Mouse (Mus musculus): Measurements from ENCODE around the gene Retreg3.

The Retreg3 gene

DNA sequence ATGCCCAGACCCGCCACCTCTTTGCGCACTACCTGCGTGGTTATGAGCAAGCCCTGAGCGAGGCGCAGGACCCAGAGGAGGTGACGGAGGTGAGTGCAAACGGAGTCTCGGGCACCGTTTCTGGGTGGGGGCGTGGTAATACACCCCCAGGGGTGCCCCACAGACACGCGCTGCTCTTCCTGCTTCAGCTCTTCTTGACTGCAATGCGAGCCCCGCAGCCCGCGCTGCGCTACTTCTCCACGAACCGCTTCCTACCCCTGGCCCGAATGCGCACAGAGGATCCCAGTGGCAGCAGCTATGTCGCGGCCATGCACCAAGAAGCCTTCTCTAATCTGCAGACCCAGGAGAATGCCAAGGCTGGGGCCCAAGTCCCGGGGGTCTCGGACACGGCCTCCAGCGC lies 39.9 kb downstream of the Retreg3 start:
- no peak for DNase-seq (ENCODE audit: low read depth, low spot score)

DNA sequence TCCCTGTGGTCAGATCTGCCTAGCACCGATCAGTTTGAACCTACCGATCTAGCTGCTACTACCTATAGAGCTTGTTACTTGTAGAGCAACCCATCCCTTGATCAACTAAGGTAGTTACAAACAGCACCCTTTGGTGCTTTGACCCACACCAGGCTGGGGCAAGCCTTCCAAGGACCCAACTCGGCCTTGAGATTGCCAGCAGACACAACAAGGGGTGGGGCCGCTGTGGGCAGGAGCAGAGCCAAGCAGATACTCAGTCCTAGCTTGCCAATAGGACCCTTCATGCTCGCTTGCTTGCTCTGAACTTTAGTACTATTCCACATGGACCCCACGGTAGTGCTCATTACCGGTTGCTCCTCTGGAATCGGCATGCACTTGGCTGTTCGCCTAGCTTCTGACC lies 41.6 kb downstream of the Retreg3 start, which contains the start of gene Hsd17b1:
TSS of gene Hsd17b1 (plus strand) at position 291 of the 400 bp plus-strand sequence.
- DNase-seq (ENCODE audit: low read depth, low spot score): no peak

DNA sequence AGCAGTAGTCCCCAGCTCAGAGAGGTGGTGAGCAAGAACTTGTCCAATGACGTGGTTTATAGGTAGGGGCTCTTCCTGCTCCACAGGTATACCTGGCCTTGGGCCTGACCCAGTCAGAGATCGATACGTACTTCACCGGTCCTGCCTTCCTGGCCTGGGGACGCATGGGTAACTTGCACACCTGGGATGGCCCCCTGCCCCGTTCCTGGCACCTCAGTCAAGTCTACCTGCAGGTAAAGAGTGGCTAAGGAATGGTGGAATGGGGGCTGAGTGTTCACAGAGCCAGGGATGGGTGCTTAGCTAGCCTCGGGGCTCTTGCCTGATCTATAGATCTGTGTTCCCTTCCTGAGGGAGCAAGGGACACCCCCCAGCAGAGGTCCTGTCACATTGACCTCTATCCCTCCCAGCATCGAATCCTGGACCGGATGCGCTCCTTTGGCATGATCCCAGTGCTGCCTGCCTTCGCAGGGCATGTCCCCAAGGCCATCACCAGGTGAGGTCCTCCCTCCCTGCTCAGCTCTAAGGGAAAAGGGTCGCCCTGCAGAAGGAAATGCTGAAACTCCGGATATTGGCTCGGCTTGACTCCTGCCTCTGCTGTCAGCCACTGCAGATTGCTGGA lies 47.8 kb downstream of the Retreg3 start:
- no peak for DNase-seq (ENCODE audit: low read depth, low spot score)

DNA sequence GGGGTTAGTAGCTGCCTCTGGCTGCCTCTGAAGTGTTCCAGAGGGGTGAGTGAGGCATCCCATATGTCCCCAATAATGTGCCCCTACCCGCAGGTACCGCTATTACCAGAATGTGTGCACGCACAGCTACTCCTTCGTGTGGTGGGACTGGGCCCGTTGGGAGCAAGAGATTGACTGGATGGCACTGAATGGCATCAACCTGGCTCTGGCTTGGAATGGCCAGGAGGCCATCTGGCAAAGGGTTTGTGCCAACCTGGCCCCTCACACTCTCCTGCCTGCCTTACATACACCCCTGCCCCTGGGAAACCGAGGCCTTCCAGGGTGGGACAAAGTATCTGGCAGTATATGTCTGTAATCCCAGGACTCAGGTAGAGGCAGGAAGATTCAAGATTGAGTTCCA lies 48.7 kb downstream of the Retreg3 start:
- no peak for DNase-seq (ENCODE audit: low read depth, low spot score)

DNA sequence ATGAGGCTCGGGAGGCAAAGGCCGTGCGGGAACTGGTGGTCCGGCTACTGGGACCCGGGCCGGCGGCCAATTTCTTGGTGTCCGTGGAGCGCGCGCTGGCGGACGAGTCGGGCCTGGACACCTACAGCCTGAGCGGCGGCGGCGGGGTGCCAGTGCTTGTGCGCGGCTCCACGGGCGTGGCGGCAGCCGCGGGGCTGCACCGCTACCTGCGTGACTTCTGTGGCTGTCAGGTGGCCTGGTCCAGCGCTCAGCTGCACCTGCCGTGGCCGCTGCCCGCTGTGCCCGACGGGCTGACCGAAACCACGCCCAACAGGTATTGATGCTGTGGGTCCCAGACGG lies 49.5 kb downstream of the Retreg3 start:
- DNase-seq (ENCODE audit: low read depth, low spot score): no peak

DNA sequence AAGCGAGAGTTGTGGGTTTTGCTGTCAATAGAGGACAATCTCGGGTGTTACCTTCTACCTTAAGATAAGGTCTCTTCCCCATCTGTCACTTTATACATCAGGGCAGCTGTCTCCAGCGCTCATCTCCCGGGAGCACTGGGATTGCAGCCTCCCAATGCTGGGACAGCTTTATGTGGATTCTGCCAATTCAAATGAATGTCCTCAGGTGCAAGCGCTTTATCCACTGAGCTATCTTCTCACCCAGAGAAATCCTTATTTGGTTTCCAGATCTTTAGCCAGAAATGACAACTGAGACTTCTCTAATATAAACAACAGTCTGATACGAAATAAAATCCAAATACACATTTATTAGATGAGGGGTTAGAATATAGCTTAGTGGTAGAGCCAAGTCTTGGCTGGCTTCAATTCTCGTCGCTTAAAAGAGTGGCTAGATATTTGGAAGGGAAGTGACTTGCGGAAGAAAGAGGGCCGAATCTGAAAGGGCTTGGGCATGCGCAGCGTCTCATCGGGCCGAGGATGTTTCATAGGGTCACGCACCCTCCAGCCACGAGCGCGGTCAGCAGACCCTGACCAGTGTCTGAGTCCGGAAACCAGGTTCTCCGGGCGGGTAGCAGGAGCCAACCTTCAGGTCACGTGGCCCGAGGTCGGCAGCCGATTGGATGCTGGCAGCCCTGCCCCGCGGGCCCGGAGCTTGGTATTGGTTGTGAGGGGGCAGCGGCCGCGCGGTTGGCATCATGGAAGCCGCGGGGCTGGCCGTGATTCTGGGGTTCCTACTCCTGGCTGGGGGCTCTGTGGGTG lies 50.1 kb downstream of the Retreg3 start, which contains the start of gene Naglu:
TSS of gene Naglu (plus strand) at position 622 of the 798 bp plus-strand sequence.
- DNase-seq (ENCODE audit: low read depth, low spot score): peak; percentile 94

DNA sequence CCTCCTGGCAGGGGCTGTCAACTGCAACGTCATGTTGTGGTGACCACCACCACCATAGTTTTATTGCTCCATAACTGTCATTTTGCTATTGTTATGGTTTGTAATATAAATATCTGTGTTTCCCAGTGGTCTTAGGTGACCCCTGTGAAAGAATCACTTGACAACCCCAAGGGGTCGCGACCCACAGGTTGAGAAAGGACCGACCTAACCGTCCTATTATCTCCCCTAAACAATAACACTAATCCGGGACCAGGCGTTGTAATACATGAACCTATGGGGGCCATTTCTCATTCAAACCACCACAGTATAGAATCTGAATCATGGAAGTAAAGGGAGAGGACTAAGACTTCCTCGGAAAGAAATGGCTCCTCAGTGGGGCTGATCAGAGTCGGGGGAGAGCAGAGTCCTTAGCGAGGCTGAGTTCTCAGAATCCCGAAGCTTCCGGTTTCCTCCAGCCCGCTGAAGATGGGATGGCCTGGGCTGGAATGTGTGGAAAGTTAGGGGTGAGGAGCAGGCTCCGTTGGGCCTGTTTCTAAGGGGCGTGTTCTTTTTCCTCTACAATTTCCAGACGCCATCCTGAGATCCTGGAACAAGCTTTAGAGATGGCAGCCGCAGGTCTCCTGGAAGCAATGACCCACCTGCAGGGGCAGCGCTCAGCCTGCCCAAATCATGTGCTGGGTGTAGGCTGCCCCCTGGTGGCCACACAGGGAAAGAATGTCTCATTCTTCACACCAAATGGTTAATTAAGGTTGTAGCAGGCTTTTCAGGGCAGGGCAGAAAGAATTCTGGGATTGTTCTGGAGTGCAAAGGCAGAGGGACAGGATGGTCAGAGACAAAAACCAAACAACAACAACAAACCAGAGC lies 52.9 kb downstream of the Retreg3 start:
- DNase-seq (ENCODE audit: low read depth, low spot score): peak; percentile 83

DNA sequence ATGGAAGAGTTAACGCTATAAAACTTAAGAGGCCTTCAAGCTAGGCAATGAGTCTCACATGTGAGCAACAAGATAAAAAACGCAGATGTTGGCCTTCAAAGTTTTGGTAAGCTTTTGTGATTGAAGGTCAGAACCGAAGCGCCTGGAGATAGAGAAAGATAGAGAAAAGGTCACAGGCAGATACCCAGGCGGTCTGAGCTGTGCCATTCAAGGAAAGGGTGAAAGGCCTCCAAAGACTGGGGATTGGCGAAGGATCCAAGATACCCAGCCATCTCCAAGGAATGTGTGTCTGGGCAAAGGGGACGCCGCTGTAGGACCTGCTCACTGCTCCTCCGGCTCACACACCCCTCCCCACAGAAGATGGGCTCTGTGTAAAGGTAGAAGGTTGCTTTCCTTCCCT lies 54.7 kb downstream of the Retreg3 start:
- no peak for DNase-seq (ENCODE audit: low read depth, low spot score)

DNA sequence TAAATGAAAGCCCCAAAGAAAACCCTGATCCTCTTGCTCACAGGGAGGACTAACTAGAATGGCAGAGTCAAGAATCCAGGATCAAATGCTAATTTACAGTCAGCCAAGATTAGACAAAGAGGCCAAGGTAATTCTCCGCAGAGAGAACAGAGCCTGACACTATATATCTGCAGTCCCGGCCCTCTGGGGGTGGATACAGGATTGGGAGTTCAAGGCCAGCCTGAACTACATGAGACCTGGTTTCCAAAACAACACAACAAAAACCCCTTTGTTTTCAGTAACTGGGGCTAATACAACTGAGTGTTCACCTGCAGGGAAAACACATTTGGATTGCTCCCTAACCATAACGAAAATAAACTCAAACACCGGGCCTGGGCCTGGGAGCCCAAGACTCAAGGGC lies 55.2 kb downstream of the Retreg3 start:
- no peak for DNase-seq (ENCODE audit: low read depth, low spot score)

DNA sequence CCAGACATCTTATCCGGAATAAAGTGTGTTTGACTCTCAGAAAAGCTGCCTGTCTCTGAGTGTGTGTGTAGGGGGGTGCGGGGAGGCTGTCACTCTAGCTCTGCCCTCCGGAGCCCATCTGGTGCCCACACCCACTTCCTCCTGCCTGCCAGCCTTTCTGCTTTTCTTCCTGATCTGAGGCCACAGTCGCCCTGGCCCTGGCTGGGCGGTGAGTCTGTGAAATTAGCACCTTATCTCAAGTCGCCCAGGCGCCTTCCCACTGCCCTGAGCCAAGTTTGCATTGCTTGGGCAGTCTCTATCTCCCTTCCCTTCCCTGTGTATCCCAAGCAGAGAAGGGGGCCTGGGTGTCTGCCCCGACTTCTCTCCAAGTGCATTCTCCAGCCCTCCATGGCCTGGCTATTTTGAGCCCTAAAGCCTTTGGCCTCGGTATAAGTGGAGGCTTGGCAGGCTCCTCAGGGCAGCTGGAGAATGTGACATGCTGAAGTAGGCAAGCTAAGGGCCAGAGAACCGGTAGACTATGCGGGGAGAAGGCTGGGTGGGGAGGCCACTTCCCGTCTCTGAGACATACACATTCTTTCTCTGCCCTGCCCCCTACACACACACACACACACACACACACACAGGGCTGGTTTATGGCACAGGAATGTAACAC lies 55.9 kb downstream of the Retreg3 start:
- DNase-seq (ENCODE audit: low read depth, low spot score): peak; percentile 74

DNA sequence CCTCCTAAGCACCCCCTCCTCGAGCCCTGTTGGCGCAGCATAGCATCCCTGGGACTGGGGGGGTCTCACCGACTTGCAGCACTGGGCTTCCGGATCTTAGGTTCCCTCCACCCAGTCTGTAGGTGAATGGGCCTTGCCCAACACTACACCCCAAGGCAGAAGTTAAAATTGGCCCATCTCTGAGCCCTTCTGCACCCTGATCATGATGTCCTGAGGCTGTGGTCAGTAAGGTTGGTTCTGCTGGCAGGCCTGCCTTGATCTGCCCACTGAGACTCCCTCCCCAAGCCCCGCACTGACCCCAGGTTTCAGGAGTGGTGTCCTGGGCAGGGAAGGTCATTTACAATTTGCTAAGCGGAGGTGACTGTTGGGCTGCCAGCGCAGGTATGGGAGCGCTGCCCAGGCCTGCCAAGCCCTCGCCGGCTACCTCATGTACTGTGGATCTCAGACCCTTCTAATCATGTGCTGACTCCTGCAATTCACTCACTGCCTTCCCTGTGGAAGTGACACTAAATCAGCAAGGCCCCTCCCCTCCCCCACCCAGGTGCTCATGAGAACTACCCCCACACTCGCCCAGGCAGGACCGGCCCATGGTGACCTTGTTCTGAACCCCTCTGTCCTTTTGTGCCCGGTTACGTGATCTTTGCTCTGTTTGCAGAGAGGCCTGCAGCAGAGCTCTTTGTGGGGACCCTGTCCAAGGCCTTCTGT lies 56.6 kb downstream of the Retreg3 start:
- DNase-seq (ENCODE audit: low read depth, low spot score): no peak

DNA sequence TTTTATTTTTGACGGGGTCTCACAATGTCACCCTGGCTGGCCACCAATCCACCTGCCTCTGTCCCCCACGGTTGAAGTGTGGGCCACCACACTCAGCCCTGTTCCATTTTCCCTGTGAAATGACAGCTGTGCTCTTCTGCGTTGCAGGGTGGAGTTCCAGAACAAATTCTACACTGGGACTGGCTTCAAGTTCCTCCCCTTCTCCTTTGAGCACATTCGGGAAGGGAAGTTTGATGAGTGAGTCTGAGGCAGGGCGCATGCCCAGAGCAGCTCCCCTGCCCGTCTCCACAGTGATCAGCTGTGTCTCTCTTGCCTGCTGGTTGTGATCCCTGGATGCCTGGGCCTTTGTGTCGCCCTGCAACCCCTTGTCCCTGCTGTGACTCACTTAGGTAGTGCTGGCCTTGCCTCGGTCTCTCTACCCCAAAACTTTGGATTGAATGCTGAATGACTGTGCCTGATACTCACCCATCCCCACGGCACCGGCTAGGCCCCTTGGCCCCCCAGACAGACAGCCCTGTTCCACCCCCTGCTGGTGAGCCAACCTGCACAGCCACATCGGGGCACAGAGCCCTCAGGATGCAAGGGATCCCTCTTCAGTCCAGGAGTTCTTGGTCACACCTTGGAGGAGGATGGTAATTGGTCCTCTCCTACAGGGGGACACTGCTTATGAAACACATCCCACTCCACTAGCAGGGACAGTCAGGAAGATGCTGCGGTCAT lies 57.4 kb downstream of the Retreg3 start:
- DNase-seq (ENCODE audit: low read depth, low spot score): no peak

DNA sequence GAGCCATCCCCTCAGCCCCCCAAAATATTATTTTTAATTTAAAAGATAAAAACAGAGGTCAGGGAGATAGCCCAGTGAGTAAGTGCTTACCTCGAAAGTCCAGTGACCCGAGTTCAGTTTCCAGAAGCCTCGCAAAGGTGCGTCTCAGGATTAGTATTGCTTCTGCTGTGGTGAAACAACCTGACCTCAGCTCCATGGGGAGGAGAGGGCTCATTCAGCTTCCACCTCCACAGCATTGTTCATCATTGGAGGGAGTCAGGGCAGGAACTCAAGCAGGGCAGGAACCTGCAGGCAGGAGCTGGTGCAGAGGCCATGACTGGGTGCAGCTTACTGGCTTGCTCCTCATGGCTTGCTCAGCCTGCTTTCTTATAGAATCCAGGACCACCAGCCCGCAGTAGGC lies 58.6 kb downstream of the Retreg3 start:
- DNase-seq (ENCODE audit: low read depth, low spot score): no peak

DNA sequence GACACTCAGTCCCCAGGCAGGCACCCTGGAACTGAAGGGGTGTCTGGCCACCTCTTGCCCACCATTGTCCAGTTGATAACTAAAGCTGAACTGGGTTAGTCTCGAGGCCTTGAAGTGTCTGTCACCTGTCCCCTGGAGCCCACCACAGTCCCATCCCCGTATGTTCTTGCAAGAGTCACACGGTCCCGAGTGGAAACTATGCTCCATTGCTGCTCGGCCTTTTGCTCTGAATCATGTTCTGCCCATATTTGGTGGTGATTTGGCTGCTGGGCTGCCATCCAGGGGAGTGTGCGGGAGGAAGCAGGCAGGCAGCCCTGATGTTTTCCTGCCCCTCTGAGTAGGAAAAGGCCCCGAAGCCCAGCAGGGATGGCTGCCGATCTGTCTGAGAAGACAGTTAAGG lies 59.6 kb downstream of the Retreg3 start:
- DNase-seq (ENCODE audit: low read depth, low spot score): peak; percentile 86

DNA sequence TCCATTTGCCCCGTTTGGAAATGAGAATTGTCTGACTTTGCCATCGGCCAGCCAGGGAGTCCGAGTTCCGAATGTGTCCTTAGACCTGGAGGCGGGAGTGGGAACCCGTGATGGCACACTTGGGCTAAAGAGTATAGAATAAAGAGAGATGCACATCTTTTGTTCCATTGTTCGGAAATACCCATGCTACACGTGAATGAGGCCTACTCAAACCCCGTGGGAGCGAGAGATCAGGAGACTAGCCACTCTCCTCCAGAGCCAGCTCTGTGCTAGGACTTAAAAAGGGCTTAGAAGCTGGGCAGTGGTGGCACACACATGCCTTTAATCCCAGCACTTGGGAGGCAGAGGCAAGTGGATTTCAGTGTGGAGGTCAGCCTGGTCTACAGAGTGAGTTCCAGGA lies 60.2 kb downstream of the Retreg3 start:
- no peak for DNase-seq (ENCODE audit: low read depth, low spot score)

DNA sequence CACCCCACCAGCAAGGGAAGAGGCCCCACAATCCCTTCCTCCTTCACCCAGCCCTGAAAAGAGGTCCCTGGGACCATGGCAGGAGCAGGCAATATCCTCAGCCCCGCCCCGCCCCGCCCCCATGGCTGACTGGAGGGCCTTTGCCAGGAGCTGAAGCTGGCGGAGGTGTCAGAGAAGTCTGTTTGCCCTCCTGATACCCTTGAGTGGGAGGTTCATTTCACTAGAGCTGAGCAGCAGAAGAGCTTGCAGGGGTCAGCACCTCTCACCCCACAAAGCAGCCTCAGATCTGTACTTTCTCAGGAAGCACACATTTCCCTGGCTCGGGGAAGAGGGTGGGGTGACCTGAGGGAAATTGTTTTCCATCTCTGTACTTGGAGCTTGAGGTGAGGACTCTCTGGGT lies 61.0 kb downstream of the Retreg3 start:
- DNase-seq (ENCODE audit: low read depth, low spot score): no peak

DNA sequence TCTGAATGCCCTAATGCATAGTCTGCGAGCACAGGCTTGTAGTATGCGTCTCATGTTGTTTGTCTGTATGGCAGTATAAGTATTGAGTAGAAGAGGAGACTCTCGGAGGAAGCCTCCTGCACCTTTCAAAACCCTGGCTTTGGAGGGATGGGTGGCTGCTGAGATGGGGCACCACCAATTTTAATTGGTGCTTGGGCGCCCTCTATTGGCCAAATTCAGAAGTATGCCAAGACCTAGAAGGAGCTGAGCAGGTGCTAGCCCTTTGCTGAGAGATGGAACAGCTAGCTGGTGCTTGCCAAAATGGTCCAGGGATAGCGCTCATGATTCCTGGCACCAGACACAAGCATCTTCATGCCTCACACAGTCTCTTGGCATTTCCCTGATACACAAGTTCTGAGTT lies 61.8 kb downstream of the Retreg3 start:
- peak; percentile 93 for DNase-seq (ENCODE audit: low read depth, low spot score)

DNA sequence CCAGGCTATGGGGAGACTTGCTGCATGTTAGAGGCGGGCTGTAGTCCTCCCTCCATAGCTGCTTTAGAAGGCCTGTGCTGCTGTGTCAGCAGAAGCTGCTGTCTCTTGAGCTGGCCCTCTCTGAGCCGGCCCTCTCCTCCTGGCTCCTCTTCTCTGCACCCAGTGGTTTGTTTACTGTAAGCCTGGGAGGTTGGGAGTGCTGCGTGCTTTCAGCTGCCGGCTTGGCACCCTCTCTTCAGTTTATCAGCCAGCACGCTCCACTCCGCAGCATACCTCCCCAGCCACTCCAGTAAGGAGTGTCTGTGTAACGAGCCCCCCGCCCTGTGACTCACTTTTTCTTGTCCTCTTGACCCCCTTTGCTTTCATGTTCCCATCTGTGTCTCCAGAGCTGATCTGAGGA lies 62.8 kb downstream of the Retreg3 start:
- peak; percentile 18 for DNase-seq (ENCODE audit: low read depth, low spot score)

DNA sequence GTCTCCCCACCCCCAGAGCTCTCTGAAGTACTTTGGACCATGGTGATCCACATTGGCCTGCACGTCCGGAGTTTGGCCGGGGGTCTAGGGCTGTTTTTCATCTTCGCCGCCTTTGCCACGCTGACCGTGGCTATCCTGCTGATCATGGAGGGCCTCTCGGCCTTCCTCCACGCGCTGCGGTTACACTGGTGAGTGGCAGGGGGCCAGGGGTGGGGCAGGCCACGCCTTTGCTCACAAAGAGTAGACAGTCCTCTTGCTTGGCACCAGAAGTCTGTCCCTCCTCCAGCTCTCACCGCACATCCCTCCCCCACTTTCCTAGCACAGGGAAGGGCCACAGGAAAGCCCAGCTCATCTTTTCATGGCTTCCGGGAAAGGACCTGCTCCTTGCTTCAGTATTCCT lies 64.3 kb downstream of the Retreg3 start:
- no peak for DNase-seq (ENCODE audit: low read depth, low spot score)

DNA sequence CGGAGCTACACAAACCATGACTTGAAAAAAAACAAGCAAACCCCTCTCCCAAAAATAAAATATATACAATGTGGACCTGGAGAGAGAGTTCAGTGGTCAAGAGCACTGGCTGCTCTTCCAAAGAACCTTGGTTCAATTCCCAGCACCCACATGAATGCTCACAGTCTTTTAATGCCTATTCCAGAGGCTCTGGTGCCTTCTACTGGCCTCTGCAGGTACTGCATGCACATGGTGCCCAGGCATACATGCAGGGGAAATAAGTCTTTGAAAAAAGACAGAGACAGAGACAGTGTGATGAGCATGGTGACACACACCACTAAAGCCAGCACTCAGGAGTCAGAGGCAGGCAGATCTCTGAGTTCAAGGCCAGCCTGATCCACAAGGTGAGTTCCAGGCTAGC lies 65.7 kb downstream of the Retreg3 start:
- DNase-seq (ENCODE audit: low read depth, low spot score): no peak
